Mouse (Mus musculus): ENCODE data around the gene Adam12.

DNA sequence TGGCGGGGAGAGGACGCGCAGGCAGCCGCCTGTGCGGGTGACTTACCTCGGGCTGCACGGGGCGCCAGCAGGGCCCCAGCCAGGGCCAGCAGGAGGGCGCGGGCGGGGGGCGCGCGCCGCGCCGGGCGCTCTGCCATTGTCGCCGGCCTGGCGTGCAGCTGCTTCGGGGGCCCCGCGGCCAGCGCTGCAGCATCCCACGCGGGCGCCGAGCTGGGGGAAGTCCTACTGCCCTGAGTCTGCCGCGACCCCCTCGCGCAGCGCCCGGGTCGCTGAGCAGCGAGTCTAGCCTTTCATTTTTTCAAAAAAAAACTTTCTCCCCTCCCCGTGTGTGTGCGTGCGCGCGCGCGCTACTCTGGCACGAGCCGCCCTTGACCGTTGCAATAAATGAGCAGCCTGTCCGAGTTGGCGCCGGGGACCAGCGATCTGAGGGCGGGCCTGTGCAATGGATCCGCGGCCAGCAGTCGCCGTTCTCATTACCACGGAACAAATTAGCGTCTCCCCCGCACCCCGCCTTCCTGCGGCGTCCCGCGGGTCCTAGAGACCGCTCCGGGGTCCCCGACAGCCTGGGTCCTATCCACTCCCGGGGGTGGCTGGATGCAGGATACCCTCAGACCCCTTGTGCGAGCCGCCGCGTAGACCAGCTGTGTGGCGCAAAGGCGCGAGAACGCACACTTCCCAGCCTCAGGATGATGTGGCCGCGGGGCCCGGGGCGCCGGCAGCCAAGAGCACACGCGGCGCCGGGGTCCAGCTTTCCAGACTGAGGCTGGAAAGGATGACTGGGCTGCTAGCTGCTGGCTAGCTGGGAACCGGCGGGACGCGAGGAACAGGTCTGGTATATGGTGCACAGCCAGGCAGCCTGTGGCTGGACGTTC, 7.0 kb downstream of the Adam12 start:
- TF ChIP-seq CTCF (IDR thresholded peaks at IDR 0.05; ENCODE audit: extremely low read depth, insufficient read depth, insufficient read length, insufficient replicate concordance) (no peak), POLR2A (IDR thresholded peaks at IDR 0.05; ENCODE audit: low read depth, low read length) (no peak)

Data from spleen, adult 2 months (tissue).